Mouse (Mus musculus) hindbrain, embryonic 16.5 days (tissue): ENCODE data around the gene Pacrg. TPM values are rescaled to one million over a fixed set of nuclear protein-coding genes. Genes with fewer than 3 reads are reported as not detected.

Experiments used
- ATAC-seq: fragments of 200-750 bp; cut with Nextera tagmentation; 2 replicates; pipeline ENCODE4 v1.8.0; 2017; ENCODE audit warnings: moderate TSS enrichment, moderate library complexity
- H3K27ac ChIP-seq: fragments of 300-500 bp; sonication (generic); 2 replicates; pipeline ENCODE4 v1.5.1; 2014; ENCODE audit warnings: low read depth, mild to moderate bottlenecking, control low read depth, low read length, moderate library complexity
- H3K27me3 ChIP-seq: fragments of 300-500 bp; sonication (generic); replicated peaks from 2 replicates; pipeline ENCODE4 v1.6.1; 2014; ENCODE audit warnings: low read length; ENCODE audit not compliant: control insufficient read depth, insufficient read depth
- H3K36me3 ChIP-seq: fragments of 300-500 bp; sonication (generic); 2 replicates; pipeline ENCODE4 v1.6.1; 2014; ENCODE audit warnings: mild to moderate bottlenecking, low read length, moderate library complexity, mixed read lengths; ENCODE audit not compliant: control insufficient read depth, insufficient read depth
- H3K4me1 ChIP-seq: fragments of 300-500 bp; sonication (generic); 2 replicates; pipeline ENCODE4 v1.6.1; 2014; ENCODE audit warnings: low read depth, low read length; ENCODE audit not compliant: control insufficient read depth, insufficient read depth
- H3K4me2 ChIP-seq: fragments of 300-500 bp; sonication (generic); 2 replicates; pipeline ENCODE4 v1.6.1; 2014; ENCODE audit warnings: mild to moderate bottlenecking, low read length, control low read depth, moderate library complexity
- H3K4me3 ChIP-seq: fragments of 300-500 bp; sonication (generic); 2 replicates; pipeline ENCODE4 v1.5.1; 2014; ENCODE audit warnings: mild to moderate bottlenecking, low read length, control low read depth, moderate library complexity
- H3K9ac ChIP-seq: fragments of 300-500 bp; sonication (generic); 2 replicates; pipeline ENCODE4 v1.6.1; 2014; ENCODE audit warnings: low read depth, mild to moderate bottlenecking, control low read depth, low read length, moderate library complexity
- H3K9me3 ChIP-seq: fragments of 300-500 bp; sonication (generic); 2 replicates; pipeline ENCODE4 v1.6.1; 2014; ENCODE audit warnings: mild to moderate bottlenecking, low read length, moderate library complexity; ENCODE audit not compliant: control insufficient read depth
- WGBS: fragments of 180-500 bp; shearing (Covaris S2); extraction: QIAGEN DNeasy Blood & Tissue Kit; methylation state at CpG from one replicate; pipeline ENCODE4 v1.1.7; 2014; 5-methylcytosine and 5-hydroxymethylcytosine counted together
- polyA plus RNA-seq: library from polyadenylated mRNA; unstranded; fragments of >200 nt; fragmentation: Nextera tagmentation; extraction: Ambion mirVana; gene quantifications from 2 replicates; pipeline ENCODE4 v1.2.1, GENCODE M21; 2015

Gene Pacrg
- polyA plus RNA-seq, 1 experiment from 2014 or later = 23.2 TPM

DNA sequence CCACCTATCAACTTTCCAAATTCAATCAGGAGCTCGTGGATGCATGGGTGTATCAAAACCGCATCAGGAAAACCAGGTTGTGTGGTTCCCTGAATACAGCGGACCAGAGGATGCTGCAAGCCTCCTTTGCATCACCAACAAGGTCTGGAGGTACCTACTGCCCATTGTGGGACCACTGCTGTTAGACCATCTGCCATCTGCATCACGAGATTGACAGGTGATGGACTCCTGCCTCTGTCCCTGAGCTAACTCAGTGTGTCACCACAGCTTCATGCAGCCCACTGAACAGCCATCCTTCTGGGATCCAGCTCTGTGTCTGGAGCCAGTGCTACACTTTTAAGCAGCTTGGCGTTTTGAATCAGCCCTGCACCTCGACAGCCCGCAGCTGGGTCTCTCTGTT lies 318.8 kb downstream of the Pacrg start:
- Histone ChIP-seq H3K9ac (no peak overlapping the region), H3K36me3 (no peaks in the 10 kb centered on the region), H3K4me2 (no peak overlapping the region), H3K27ac (no peak overlapping the region), H3K4me1 (peaks cover 3% of the 10 kb centered on the region), H3K9me3 (no peaks in the 10 kb centered on the region), H3K27me3 (no peaks in the 10 kb centered on the region), H3K4me3 (no peak overlapping the region)
- no peak for ATAC-seq
- WGBS = 79% methylated on average over 7 of the region's 7 CpGs

- H3K4me3 ChIP-seq = no peak overlapping the region
- peak overlapping the region; percentile 38 for H3K4me2 ChIP-seq
- no peaks in the 10 kb centered on the region for H3K27me3 ChIP-seq
- peak overlapping the region; percentile 36; the same call in 1 of the 2 replicates for H3K27ac ChIP-seq
- H3K9me3 ChIP-seq = no peaks in the 10 kb centered on the region
- H3K36me3 ChIP-seq = no peaks in the 10 kb centered on the region
- H3K9ac ChIP-seq = no peak overlapping the region
- WGBS = 18% methylated on average over 11 of the region's 11 CpGs
- H3K4me1 ChIP-seq = peaks cover 7% of the 10 kb centered on the region
- ATAC-seq = peak; percentile 28; the same call in 1 of the 2 replicates
Observed at GRCm38 (mm10) chr17:10519506-10520155, 320.5 kb downstream of the Pacrg start.

DNA sequence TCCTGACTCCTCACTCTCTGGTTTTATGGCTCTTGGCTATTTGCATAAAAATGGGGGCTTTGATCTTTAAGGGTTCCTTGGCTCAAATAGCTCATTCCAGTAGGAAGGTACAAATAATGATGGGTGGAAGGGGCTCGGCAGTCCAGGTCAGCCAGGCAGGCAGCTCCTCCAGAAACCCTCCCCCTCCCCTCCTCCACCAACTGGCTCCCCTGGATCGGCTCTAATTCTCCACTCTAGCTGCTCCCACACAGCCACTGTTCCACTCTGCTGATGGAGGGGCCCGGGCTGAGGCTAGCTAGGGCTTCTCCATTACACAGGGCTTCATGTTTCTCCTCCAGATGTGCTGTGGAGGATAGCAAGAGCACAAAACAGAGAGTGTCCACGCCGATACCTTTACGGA lies 325.3 kb downstream of the Pacrg start:
- 52% methylated on average over 6 of the region's 6 CpGs for WGBS
- Histone ChIP-seq H3K9me3 (no peaks in the 10 kb centered on the region), H3K9ac (no peak overlapping the region), H3K27ac (0 out of 2 replicates have a peak overlapping the region, but pooled peaks have one; percentile 24), H3K36me3 (no peaks in the 10 kb centered on the region), H3K4me2 (no peak overlapping the region), H3K27me3 (no peaks in the 10 kb centered on the region), H3K4me1 (peaks cover 5% of the 10 kb centered on the region), H3K4me3 (no peak overlapping the region)
- peak; percentile 42; the same call in 1 of the 2 replicates for ATAC-seq

DNA sequence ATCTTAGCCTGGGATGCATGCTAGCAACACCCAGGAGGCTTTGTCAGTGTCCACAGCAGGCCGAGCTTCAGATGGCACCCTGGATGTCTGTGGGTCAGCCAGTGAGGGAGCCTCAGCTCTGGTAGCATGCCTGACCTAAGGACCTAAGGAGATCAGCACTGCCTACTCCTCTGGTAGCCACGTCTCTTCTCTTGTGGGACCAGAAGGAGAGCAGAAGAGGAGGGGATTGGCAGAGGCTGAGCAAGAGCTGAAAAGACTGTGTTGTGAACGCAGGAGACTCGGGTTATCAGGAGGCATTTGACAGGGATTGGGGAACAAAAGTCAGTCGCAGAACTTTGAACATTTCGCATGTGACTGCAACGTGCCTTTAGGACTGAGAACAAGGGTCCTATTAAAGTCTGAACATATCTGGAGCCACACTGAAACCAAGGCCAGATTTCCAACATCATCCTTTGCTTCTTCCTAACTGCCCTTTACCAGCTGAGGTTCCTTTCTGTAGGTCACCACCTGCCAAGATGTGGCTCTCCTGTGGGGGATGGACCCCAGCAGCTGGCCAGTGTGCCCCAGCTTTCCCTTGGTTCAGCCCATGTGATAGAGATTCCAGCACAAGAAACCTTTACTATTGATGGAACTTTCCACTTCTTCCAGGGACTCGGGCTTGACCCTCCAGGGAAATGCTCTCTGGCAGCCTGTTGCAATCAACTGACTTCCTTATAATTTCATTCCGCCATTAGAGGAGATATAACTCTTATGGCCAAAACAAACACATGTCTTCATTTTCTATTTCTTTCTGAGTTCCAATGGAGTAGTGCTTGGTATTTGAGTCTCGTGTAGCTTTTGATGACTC lies 329.0 kb downstream of the Pacrg start:
- H3K27me3 ChIP-seq = no peaks in the 10 kb centered on the region
- H3K36me3 ChIP-seq = no peaks in the 10 kb centered on the region
- H3K27ac ChIP-seq = no peak overlapping the region
- H3K4me1 ChIP-seq = peaks cover 8% of the 10 kb centered on the region; the same call in 1 of the 2 replicates
- H3K9me3 ChIP-seq = no peaks in the 10 kb centered on the region
- 82% methylated on average over 10 of the region's 10 CpGs for WGBS
- no peak overlapping the region for H3K4me2 ChIP-seq
- H3K9ac ChIP-seq = no peak overlapping the region
- no peak overlapping the region for H3K4me3 ChIP-seq
- ATAC-seq = no peak

GRCm38 (mm10) chr17:10510467-10510866 lies 329.6 kb downstream of the Pacrg start:
- H3K4me3 ChIP-seq = no peak overlapping the region
- WGBS = 68% methylated on average over 5 of the region's 5 CpGs
- H3K4me1 ChIP-seq = peaks cover 8% of the 10 kb centered on the region; the same call in 1 of the 2 replicates
- no peaks in the 10 kb centered on the region for H3K27me3 ChIP-seq
- no peak for ATAC-seq
- H3K9me3 ChIP-seq = no peaks in the 10 kb centered on the region
- H3K4me2 ChIP-seq = no peak overlapping the region
- no peak overlapping the region for H3K9ac ChIP-seq
- H3K36me3 ChIP-seq = no peaks in the 10 kb centered on the region
- no peak overlapping the region for H3K27ac ChIP-seq

DNA sequence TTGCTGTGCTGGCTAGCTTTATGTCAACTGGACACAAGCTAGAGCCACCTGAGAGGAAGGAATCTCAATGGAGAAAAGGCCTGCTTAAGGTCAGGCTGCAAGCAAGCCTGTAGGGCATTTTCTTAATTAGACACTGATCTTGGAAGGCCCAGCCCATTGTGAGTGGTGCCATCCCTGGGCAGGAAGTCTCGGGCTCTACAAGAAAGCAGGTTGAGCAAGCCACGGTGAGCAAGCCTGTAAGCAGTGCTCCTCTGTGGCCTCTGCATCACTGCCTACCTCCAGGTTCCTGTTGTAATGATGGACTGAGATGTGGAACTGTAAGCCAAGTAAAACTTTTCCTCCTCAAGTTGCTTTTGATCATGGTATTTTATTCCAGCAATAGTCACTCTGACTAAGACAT lies 332.0 kb downstream of the Pacrg start:
- WGBS = 64% methylated on average over 2 of the region's 2 CpGs
- Histone ChIP-seq H3K36me3 (no peaks in the 10 kb centered on the region), H3K27me3 (no peaks in the 10 kb centered on the region), H3K4me3 (no peak overlapping the region), H3K4me1 (peaks cover 5% of the 10 kb centered on the region; the same call in 1 of the 2 replicates), H3K9me3 (no peaks in the 10 kb centered on the region), H3K27ac (peak overlapping the region; percentile 55), H3K9ac (no peak overlapping the region), H3K4me2 (no peak overlapping the region)
- 0 out of 2 replicates have a peak, but pooled peaks have one; percentile 24 for ATAC-seq

DNA sequence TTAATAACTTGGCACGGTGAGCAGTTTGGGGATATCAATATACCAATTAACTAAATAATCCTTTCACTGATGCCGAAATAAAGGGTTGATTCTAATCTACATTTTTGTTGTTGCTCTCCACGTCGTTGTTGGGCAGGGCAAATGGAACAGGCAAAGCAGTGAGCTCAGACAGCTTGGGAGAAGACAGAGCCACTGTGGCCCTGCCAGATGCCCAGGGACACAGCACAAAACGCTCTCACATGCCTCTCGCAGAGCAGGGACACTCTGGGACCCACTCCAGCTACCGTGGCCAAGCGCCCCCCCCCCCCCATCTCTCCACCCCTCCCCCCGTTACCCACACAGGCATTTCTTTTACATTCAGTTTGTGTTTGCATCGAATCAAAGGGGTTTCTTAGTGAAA lies 332.6 kb downstream of the Pacrg start:
- 28% methylated on average over 10 of the region's 10 CpGs for WGBS
- no peak overlapping the region for H3K4me3 ChIP-seq
- peak; percentile 98 for ATAC-seq
- H3K36me3 ChIP-seq = no peaks in the 10 kb centered on the region
- no peaks in the 10 kb centered on the region for H3K27me3 ChIP-seq
- H3K4me2 ChIP-seq = 0 out of 2 replicates have a peak overlapping the region, but pooled peaks have one; percentile 13
- peaks cover 5% of the 10 kb centered on the region; the same call in 1 of the 2 replicates for H3K4me1 ChIP-seq
- peak overlapping the region; percentile 55 for H3K27ac ChIP-seq
- no peak overlapping the region for H3K9ac ChIP-seq
- no peaks in the 10 kb centered on the region for H3K9me3 ChIP-seq

- Histone ChIP-seq H3K27me3 (no peaks in the 10 kb centered on the region), H3K4me3 (no peak overlapping the region), H3K4me2 (no peak overlapping the region), H3K27ac (peak overlapping the region; percentile 55; the same call in 1 of the 2 replicates), H3K9ac (no peak overlapping the region), H3K4me1 (peaks cover 5% of the 10 kb centered on the region; the same call in 1 of the 2 replicates), H3K36me3 (no peaks in the 10 kb centered on the region), H3K9me3 (no peaks in the 10 kb centered on the region)
- ATAC-seq = no peak
- WGBS = 43% methylated on average over 3 of the region's 3 CpGs
Observed at GRCm38 (mm10) chr17:10506896-10507295, 333.2 kb downstream of the Pacrg start.

DNA sequence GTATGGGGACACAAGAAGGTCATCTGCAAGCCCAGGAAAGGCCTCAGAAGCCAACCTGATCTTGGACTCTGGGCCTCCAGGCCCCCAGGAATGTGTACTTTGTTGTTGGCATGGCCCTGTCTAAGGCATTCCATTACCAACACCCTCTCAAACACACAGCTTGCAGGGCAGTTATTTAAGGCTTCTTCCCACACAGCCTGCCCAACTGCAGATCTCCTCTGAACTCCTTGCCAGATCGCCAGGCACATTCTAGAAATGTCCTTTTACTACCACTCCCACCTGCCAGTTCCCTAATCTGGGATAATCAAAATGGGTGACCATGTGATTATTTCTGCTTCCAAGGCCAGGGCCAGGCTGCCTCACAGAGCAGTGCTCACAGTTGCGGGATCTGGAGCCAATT lies 338.7 kb downstream of the Pacrg start:
- no peak overlapping the region for H3K4me2 ChIP-seq
- 76% methylated on average over 2 of the region's 2 CpGs for WGBS
- no peak overlapping the region for H3K9ac ChIP-seq
- H3K36me3 ChIP-seq = no peaks in the 10 kb centered on the region
- no peak overlapping the region for H3K4me3 ChIP-seq
- no peaks in the 10 kb centered on the region for H3K27me3 ChIP-seq
- no peaks in the 10 kb centered on the region for H3K9me3 ChIP-seq
- ATAC-seq = 0 out of 2 replicates have a peak, but pooled peaks have one; percentile 30
- peaks cover 8% of the 10 kb centered on the region for H3K4me1 ChIP-seq
- H3K27ac ChIP-seq = no peak overlapping the region
